Mouse (Mus musculus) c-Kit-negative CD71-positive TER-119-positive erythroid progenitor cells, embryonic 14.5 days (primary cell): ENCODE measurements around the gene Lyl1.

Experiments
- DNase-seq: peaks from one replicate; pipeline ENCODE4 v3.0.0-alpha.2; 2013; ENCODE audit warnings: low read depth, low spot score

Gene Lyl1

GRCm38 (mm10) chr8:84703466-84704249, 2.4 kb downstream of the Lyl1 start:
- DNase-seq: no peak

DNA sequence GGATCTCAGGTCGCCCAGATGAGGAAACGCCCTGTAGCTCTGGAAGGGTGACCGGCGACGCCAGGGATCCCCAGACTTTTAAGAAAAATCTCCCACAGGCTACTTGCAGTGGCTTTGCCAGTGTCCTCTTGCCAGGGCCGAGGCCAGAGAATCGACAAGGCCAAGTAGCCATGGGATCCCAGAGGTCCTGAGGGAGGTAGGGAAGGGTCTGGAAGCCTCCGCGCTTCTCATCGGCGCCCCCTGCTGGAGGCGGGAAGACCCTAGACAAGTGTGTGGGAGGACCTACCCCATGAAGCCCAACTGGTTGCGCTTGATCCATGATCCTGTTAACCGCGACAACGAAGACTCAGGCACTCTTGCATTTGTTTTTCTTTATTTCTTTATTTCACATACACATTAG, 3.1 kb downstream of the Lyl1 start:
- peak; percentile 82 for DNase-seq

DNA sequence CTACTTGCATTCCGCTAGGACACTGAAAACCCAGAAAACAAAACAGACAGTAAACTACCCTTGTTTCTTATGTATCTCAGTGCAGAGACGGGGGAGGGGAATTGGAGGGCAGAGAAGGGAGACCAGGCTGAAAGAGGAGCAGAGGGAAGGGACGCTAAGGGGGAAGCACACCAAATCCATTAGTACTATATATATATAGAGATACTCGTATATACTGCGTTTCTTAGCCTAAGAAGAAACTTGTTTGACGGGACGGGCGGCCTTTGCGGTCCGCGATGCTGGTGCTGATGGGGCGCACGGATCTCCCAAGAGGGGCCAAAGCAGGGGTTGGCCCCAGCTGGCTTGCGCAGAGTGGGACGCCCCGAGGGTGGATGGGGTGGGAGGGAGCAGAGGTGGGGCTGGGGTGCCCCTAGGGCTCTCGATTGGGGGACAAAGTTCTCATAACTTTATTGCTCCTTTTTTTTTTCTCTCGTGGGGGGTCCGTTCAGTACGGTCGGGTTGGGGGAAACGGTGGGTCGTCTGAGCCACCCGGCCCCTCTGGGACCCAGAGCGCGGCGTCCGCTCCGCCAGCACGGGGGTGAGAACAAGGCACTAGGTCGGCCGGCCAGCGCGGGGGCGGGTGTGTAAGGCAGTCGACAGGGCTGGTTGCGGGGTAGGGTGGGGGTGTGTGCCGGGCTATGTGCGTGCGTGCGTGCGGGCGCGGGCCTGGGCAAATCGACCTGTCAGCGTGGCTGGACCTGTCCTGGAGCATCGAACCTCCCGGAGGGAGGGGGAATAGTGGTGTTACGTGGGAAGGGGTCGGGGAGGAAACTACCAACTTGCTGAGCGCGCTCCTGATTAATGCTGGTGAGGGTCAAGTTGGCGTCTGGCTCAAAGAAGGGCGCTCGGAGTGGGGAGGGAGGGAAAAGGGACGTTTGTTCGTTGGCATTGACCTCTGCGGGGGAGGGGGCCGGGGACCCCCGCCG, 3.9 kb downstream of the Lyl1 start:
- DNase-seq: no peak

- DNase-seq: no peak
Observed at GRCm38 (mm10) chr8:84705960-84706359, 4.7 kb downstream of the Lyl1 start.

DNA sequence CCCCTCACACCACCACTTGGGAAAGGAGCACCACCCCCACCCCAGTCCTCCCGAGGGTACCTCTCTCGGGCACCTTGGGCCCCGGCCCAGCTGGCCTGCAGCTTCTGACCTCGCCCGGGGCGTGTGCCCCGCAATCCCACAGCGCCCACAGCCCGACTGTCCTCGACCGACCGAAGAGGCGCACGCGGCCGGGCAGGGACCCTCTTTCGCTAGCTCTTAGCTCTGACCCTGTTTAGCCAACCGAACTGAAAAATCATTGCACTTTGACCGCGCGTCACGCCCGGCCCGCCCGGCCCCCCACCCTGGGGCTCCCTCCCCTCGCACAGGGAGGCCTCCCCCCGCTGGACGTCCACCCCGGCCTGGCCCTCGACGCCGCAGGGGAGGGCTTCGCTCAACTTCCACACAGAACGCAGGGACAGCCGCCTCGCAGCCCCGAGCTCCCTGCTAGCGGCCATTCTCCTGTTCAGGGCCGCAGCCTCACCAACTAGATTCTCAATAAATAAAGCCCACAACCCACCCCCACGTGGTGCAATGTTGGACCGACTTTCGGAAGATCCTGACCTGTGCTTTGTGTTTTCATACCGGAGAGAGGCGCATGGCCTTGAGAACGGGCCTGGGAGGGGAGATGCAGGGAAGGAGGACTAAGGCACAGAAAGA, 5.5 kb downstream of the Lyl1 start:
- no peak for DNase-seq

GRCm38 (mm10) chr8:84707267-84707883, 6.1 kb downstream of the Lyl1 start:
- no peak for DNase-seq

DNA sequence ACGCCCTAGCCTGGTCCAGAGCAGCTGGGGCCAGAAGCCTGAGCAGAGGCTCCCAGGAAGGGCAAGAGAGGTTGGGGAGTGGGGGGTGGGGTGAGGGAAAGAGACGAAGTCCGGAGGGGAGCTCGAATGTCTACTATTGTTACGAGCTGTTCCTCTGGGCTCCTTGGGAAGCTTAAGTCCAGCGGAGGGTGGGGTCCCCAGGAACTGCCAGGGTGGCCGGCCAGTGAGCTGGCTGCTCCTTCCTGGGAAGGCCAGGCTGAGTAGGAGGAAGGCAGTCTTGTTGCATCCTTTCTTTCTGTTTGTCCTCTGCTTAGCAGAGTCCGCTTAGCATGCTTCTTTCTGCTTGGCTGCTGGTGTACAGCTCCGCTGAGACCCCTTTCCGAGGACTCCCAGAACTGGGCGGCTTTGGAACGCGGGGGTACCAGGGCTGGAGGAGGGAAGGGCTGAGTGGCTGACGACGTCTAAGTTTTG, 6.8 kb downstream of the Lyl1 start:
- DNase-seq: no peak

DNA sequence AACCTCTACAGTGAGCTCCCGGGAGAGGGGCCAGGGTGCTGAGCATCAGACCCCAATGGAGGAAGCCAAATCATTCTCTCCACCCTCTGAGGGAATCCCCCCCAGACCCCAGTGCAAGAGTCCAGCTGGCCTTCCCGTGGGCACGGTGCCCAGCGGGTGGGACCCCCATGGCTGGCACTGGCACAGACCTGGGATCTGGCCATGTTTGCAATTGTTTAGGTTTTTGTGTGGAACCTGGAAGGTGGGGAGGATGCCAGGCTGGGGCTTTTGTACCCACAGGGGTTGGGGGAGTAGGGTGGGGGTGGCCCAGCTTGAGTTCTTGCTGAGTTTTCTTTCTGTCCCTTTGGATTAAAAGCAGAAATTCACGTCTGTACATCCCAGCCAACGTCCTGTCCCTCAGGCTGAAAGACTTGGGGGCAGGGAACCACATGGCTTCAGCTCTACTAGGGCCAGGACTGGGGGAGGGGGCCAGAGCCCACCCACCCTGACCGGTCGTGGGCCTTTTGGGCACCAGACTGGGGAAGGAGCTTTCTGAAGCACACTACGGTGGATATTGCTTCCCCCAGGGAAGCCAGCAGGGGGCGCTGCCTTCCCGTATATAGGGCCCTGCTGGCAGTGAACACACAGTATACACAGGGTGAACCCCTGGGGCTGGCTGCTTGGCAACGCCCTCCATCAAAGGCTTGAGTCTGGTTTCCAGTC, 7.7 kb downstream of the Lyl1 start:
- DNase-seq: peak; percentile 88

- no peak for DNase-seq
Observed at GRCm38 (mm10) chr8:84709931-84710330, 8.7 kb downstream of the Lyl1 start.

DNA sequence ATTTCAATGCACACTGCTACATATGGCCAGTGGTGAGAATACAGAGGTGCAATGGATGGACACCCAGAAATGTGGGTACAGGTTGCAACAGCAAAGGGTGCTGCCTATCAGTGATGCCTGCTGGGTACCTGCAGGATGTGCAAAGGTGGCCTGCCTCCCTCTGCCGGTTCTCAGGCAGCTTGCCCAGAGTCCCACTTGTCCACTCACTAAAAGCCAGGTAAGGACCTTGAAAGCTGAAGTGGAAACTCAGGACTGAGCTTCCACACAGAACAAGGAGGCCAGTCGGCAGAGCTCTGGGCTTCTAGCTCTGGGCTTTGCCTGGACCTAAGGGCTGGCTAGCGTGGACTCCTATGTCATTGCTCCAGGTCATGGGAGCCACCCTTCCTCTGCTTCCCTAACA, 10.1 kb downstream of the Lyl1 start:
- DNase-seq: no peak

DNA sequence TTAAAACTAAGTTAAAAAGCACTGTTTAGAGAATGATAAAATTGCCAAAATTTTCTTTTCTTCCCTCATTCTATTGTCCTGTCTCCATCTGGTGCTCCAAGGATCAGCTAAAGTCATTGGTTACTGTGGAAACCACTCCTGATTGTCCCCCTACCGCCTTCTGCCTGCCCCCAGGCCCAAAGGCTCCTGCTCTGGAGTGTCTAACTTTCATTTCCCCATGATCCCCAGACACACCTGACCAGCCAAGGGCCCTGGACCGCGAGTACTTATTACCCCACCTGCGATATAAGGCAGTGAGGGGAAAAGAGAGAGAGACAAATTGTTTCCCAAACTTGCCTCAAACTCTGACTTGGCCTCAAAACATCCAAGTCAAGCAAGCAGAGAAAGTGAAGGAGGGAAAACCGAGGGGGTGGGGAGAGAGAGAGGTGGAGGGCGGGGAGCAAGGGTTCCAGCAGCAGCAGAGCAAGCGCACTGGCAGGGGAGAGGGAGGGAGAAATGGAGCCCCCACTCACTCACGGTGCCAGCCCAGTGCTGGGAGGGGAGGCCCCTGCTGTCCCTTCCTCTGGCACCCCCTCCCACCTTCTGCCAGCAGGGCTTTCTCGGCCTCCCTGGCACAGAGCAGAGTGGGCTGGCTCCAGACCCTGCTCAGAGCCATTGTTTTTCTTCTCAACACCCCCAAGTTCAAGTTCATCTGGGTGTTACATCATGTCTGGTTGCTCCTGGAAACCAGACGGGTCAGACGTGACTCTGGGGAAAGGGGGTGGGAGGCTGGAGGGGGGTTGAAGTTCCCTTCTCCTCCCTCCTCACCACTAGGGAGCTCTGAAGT, 10.9 kb downstream of the Lyl1 start:
- DNase-seq: no peak

DNA sequence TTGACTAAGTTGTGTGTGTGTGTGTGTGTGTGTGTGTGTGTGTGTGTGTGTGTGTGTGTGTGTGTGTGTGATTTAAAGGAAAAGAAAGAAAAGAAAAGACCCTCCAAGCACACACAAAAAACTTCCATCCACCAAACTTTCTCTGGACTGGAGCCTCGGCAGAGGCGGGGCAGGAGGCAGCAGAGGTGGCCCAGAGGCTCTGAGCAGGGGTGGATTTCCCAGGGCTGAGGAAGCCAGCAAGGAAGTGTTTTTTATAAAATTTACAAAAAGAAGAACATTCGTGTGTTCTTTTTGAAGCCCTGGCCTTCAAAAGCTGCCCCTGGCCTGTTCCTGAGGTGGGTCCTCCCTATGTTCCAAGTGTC, 11.5 kb downstream of the Lyl1 start:
- DNase-seq: no peak

- DNase-seq: no peak
Observed at GRCm38 (mm10) chr8:84713381-84713780, 12.1 kb downstream of the Lyl1 start.

DNA sequence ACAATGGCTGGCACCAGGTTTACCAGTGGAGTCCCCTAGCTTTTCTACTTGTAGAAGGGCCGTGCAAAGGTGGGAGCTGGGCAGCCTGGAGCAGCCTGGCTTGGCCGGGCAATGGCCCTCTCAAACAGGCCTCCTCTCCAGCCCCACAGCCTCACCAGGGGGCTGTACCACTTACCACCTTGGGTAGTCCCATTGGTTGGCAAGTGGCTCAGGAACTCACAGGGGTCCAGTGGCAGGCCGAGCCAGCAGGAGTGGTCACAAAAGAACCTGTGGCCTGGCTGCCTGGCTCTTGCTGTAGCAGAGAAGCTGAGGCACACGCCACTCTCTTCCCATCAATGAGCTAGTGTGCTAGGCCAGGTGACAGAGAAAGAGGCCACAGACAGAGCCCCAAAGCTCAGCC, 12.9 kb downstream of the Lyl1 start:
- DNase-seq: no peak

- DNase-seq: no peak
Observed at GRCm38 (mm10) chr8:84715893-84716468, 14.7 kb downstream of the Lyl1 start.

DNA sequence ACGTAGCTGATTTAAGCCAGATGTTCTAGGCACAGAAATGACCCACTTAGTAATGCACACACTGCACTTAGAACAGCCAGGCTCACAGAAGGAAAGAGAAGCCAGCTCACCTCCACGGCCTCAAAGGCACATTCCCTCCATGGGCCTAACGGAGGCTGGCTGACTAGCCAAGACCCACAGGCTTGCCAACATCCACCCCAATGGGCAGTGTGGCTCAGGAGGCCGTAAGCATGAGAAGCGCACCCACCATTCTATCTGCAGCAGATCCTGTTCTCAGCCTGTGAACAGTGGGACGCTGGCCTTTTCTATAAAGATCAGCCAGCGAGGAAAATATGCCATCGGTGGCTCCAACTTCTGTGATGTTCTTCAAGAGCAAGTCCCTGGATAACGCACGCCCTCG, 15.5 kb downstream of the Lyl1 start:
- no peak for DNase-seq

GRCm38 (mm10) chr8:84718476-84718875, 17.2 kb downstream of the Lyl1 start:
- DNase-seq: no peak

- DNase-seq: no peak
Observed at GRCm38 (mm10) chr8:84718959-84719690, 17.9 kb downstream of the Lyl1 start.

DNA sequence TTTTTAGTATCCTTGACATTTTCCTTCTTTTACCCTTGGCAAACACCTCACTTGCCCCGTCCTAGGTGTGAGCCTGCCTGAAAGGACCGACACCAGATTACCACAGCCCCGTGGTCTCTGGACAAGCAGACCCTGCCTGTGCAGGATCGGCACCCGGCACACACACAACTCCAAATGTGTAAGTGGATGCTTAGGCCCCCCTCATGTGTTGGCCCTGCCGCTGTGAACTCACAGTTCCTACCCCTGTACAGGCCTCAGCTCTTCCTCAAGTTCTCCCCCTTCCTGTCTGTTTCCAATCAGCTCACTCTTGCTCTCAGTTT, 21.2 kb downstream of the Lyl1 start:
- no peak for DNase-seq
